Mouse (Mus musculus): ENCODE data around the gene Stap2. TPM values are rescaled to one million over a fixed set of nuclear protein-coding genes. Genes with fewer than 3 reads are reported as not detected.
A peak's percentile ranks its signal among the peaks of the same experiment; 100 is the strongest.

The Stap2 gene
- 1.8 and 2.1 TPM in 2 replicates for polyA plus RNA-seq (2016; fragmentation: Nextera tagmentation; extraction: Ambion mirVana)

DNA sequence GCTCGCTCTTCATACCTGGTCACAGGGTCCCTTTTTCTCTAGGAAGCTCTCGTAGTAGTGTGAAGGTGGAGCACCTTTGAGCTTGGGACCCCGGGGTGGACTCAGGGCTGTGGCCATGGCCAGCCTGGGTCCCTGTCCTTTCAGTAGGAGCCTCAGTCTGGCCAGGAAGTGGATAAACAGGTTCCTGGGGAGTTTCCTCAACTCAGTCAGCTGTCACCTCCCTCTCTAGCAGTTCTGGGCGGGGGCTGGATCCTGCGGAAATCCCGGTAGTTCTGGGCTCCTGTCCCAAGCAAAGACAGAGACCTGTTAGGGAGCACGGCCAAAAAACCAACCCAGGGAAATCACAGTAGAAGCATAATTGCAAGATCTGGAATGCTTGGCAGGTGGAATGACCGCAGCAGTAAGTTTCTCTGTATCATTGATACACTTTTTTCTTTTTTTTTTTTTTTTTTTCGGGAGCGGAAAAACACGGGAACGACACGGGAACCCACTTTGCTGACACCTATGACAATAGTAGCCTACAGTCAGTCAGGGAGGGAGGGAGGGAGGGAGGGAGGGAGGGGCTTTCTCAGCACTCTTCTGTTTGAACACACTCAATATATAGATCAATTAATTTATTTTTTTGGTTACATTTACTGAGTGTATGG lies at the start of gene Stap2, which contains the start of gene Mpnd:
Gene Stap2, minus strand, starts transcription at position 170 of the 647 bp plus-strand sequence.
Gene Mpnd, plus strand, starts transcription at position 297 of the 647 bp plus-strand sequence.
- Histone ChIP-seq H3K9ac (no peak within 1 kb of the TSS), H3K27me3 (replicated peaks) (peaks cover 49% of the 10 kb centered on the region), H3K27ac (no peak within 1 kb of the TSS), H3K4me2 (peak within 1 kb of the TSS; percentile 15; the same call in 1 of the 2 replicates), H3K4me1 (peaks cover 41% of the 10 kb centered on the region), H3K9me3 (replicated peaks) (0 out of 2 replicates have a peak, but pooled peaks cover 4% of the 10 kb centered on the region), H3K36me3 (no peaks in the 10 kb centered on the region), H3K4me3 (no peak within 1 kb of the TSS)
- ATAC-seq: no peak
- 23% methylated on average over 13 of the region's 13 CpGs for WGBS (ENCODE audit: insufficient replicate concordance)

DNA sequence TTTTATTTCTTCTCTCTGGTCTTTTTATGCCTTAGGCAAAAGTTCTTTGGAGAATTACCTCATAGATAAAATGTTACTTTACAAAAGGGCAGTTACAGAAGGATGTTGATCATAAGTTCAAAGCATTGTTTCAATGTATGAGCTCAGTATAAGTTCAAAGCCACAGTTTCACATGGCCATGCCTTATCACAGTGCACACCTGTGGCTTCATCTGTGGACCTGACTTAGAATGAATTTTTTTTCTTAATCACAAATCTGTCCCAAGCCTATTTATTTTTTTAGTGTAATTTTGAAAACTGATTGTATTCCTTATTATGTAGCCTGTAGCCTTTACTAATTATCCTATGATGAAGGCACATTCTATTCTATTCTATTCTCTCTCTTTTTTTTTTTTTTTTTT lies 49.6 kb upstream of the Stap2 start:
- Histone ChIP-seq H3K36me3 (peaks cover 95% of the 10 kb centered on the region), H3K4me2 (no peak overlapping the region)
- ATAC-seq: no peak

DNA sequence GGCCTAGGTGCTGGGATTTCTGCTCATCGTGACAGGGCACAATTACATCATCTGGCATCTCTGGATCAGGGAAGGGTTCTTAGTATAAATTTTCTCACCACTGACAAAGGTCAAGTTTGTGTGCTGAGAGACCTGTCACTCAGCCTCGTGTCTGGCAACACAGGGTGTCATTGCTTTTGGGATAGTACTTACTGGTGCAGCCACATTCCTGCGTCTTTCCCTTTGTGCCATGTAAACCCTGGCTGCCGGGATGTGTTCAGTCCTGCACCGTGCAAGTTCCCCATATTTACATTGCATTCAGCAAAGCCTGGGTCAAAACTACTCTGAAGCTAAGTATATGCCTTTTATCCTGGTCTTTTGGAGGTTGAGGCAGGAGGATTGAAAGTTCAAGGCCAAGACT lies 46.0 kb upstream of the Stap2 start:
- peaks cover 95% of the 10 kb centered on the region for H3K36me3 ChIP-seq
- 82% methylated on average over 5 of the region's 5 CpGs for WGBS (ENCODE audit: insufficient replicate concordance)
- no peak overlapping the region for H3K9ac ChIP-seq
- H3K4me3 ChIP-seq: no peak overlapping the region
- no peaks in the 10 kb centered on the region for H3K27me3 ChIP-seq (replicated peaks)
- ATAC-seq: no peak
- no peak overlapping the region for H3K4me2 ChIP-seq
- H3K27ac ChIP-seq: no peak overlapping the region
- H3K9me3 ChIP-seq (replicated peaks): no peaks in the 10 kb centered on the region
- H3K4me1 ChIP-seq: peaks cover 20% of the 10 kb centered on the region

More for the DNA sequence above, 49.6 kb upstream of the Stap2 start:
- H3K4me3 ChIP-seq: no peak overlapping the region
- peaks cover 20% of the 10 kb centered on the region for H3K4me1 ChIP-seq
- H3K27ac ChIP-seq: no peak overlapping the region
- H3K9me3 ChIP-seq (replicated peaks): no peaks in the 10 kb centered on the region
- H3K9ac ChIP-seq: no peak overlapping the region
- H3K27me3 ChIP-seq (replicated peaks): no peaks in the 10 kb centered on the region

DNA sequence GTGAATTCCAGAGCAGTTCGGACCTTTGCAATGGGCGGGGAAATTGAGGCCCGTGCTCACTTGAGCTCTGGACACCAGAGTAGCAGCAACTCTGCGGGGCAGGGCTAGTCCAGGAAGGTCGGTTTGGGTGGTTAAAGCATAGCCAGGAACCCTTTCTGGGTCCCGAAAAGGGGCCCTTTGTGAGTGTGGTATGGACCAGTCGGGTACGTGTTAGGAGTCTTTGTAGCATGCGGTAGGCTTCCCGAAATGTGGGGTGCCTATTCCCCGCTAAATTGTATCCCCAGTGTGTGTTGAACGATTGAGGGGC lies 35.4 kb upstream of the Stap2 start:
- H3K9me3 ChIP-seq (replicated peaks): no peaks in the 10 kb centered on the region
- peak overlapping the region; percentile 94 for H3K9ac ChIP-seq
- ATAC-seq: no peak
- WGBS (ENCODE audit: insufficient replicate concordance): 2% methylated on average over 12 of the region's 12 CpGs
- H3K36me3 ChIP-seq: peaks cover 39% of the 10 kb centered on the region
- no peaks in the 10 kb centered on the region for H3K27me3 ChIP-seq (replicated peaks)
- H3K4me2 ChIP-seq: peak overlapping the region; percentile 84
- peak overlapping the region; percentile 91 for H3K4me3 ChIP-seq
- H3K4me1 ChIP-seq: peaks cover 40% of the 10 kb centered on the region
- H3K27ac ChIP-seq: peak overlapping the region; percentile 93

DNA sequence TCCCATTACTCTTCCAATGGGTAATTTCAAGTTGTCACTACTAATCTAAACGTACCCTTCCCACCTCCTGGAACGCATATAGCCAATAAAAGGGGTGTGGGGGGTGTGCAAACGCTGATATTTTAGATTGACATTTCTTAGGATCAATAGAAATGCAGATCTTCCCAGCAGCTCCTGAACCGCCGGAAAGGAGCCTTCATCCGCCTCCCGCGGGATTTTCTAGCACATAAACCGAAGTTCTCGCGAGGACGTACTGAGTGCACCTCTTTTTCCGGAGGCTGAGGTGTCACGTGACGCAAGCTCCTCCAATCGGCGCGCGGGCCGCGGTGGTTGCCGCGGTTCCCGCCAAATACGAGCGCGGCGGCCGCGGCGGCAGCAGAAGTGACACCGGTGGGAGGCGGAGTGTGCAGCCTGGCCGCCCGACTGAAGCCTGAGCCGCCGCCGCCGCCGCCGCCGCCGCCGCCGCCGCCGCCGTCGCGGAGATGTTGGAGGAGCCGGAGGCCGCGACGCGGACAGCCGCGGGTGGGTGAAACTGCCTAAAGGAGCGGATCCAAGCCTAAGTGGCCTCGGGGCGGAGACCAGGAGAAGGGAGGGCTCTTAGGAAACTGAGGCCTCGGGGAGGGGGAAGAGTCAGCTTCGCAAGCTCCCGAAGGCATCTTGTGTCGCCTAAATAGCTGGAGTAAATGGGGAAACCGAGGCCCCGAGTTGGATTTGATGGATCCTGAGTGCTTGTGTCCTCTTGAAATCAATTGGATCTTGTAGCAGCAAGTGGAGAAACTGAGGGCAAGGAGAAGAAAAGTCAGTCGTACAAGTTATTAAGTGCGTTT lies 34.9 kb upstream of the Stap2 start, which contains the start of gene Chaf1a:
Gene Chaf1a, plus strand, starts transcription at position 410 of the 827 bp plus-strand sequence.
- Histone ChIP-seq H3K4me1 (peaks cover 45% of the 10 kb centered on the region), H3K9me3 (replicated peaks) (no peaks in the 10 kb centered on the region), H3K9ac (peak within 1 kb of the TSS; percentile 94), H3K27me3 (replicated peaks) (no peaks in the 10 kb centered on the region), H3K36me3 (peaks cover 33% of the 10 kb centered on the region), H3K27ac (peak within 1 kb of the TSS; percentile 93), H3K4me3 (peak within 1 kb of the TSS; percentile 91), H3K4me2 (peak within 1 kb of the TSS; percentile 84)
- 2% methylated on average over 68 of the region's 68 CpGs for WGBS (ENCODE audit: insufficient replicate concordance)
- peak; percentile 79 for ATAC-seq

DNA sequence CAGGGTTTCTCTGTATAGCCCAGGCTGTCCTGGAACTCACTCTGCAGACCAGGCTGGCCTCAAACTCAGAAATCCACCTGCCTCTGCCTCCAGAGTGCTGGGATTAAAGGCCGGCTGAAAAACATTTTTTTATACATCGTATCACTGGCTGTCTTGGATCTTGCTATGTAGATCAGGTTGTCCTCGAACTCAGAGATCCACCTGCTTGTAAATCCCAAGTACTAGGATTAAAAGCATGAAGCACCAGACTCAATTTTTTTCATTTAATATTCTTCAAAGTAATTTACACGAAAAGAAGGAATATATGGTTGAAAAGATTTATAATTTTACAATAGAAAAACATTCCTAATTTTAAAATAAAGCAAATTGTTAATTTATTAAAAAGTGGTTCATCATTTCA lies 34.0 kb upstream of the Stap2 start:
- Histone ChIP-seq H3K36me3 (peaks cover 31% of the 10 kb centered on the region), H3K9ac (peak overlapping the region; percentile 61), H3K27me3 (replicated peaks) (no peaks in the 10 kb centered on the region), H3K9me3 (replicated peaks) (no peaks in the 10 kb centered on the region), H3K4me2 (peak overlapping the region; percentile 84), H3K4me1 (peaks cover 54% of the 10 kb centered on the region), H3K4me3 (peak overlapping the region; percentile 91), H3K27ac (peak overlapping the region; percentile 93)
- no peak for ATAC-seq
- WGBS (ENCODE audit: insufficient replicate concordance): 62% methylated on average over 4 of the region's 4 CpGs

DNA sequence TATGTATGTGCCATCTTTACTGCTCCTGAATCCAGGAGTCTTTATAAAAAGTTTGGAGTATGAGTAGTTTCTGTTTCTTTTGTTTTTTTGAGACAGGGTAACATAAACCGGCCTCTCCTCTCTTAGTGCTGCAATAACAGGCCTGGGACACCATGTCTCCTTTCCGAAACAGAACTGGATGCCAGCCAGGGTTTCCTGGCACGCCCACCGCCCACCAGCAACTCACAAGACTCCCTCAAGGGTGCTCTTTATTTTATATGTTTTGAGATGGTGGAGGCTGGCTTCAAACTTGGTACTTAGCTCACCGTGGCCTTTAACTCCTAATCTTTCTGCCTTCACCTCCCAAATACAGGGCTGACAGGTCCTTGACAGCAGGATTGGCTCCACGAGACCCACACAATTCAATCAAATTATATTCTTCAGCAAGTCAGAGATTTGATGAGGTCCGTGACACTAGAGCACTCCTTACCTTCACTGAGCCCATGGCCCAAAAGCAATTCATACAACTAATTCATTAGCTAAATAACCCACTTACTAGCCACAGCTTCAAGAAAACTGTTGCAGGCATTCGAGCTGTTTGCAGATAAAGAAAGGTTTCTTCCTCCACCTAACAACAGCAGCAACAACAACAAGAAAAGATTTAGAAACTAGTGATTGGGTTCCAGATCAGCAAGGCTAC lies 33.3 kb upstream of the Stap2 start:
- Histone ChIP-seq H3K9ac (no peak overlapping the region), H3K36me3 (peaks cover 31% of the 10 kb centered on the region), H3K27me3 (replicated peaks) (no peaks in the 10 kb centered on the region), H3K4me3 (no peak overlapping the region), H3K27ac (0 out of 2 replicates have a peak overlapping the region, but pooled peaks have one; percentile 47), H3K4me2 (no peak overlapping the region), H3K9me3 (replicated peaks) (no peaks in the 10 kb centered on the region), H3K4me1 (peaks cover 57% of the 10 kb centered on the region)
- 79% methylated on average over 8 of the region's 8 CpGs for WGBS (ENCODE audit: insufficient replicate concordance)
- no peak for ATAC-seq

DNA sequence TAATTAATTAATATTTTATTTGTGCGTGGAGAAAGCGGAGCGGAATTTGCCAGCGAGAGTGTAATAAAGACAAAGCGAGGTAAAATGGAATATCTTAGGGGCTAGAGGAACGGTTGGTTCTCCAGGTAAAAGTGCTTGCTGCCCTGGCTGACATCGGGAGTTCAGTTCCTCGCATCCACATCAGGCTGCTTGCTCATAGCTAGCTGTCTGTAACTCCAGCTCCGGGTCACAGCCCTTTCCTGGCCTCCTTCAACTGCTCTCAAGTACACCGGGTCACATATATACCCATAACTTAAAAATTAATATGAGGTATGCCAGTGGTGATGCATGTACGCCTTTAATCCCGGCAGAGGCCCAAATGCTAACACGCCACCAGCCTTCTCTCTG lies 31.5 kb upstream of the Stap2 start:
- Histone ChIP-seq H3K9ac (peak overlapping the region; percentile 45), H3K9me3 (replicated peaks) (no peaks in the 10 kb centered on the region), H3K4me3 (peak overlapping the region; percentile 87), H3K4me1 (peaks cover 59% of the 10 kb centered on the region), H3K27ac (peak overlapping the region; percentile 18; the same call in 1 of the 2 replicates), H3K27me3 (replicated peaks) (no peaks in the 10 kb centered on the region), H3K4me2 (peak overlapping the region; percentile 71), H3K36me3 (peaks cover 32% of the 10 kb centered on the region)
- 33% methylated on average over 13 of the region's 13 CpGs for WGBS (ENCODE audit: insufficient replicate concordance)
- ATAC-seq: no peak

DNA sequence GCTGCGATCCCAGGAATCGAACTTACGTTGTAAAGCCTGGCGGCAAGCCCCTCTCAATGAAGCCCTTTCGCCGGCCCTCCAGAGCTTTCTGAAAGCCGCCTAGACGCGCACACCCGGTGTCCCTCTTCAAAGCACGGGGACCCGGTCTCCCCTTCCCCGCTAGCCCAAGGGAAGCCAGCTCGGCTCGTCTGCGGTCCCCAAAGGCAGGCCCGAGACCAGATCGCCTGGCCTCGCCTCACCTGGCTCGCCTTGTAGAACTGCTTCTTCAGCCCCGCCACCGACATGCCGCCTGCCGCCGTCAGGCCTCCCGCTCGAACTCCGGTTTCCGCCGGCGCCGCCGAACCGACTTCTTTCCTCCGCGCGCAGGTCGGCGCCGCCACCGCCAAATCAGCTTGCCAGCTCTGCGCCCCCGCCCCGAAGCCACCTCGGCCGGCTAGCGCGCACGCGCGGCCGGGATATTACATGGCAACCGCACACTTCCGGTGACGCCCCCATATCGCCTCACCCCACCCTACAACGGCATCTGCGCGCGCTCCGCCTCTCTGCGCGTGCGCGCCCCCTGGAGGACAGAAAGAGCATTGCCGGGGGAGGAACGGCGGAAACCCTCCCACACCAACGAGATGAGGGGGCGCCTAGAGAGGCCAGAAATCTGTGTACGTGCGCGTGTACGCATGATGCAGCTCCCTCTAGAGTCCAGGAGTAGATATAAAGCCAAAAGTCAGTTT lies 31.0 kb upstream of the Stap2 start, which contains the start of gene Sh3gl1:
Gene Sh3gl1, minus strand, starts transcription at position 460 of the 725 bp plus-strand sequence.
- H3K9ac ChIP-seq: peak within 1 kb of the TSS; percentile 97
- ATAC-seq: peak; percentile 87
- H3K4me3 ChIP-seq: peak within 1 kb of the TSS; percentile 87
- no peaks in the 10 kb centered on the region for H3K27me3 ChIP-seq (replicated peaks)
- under 1% methylated on average over 74 of the region's 74 CpGs for WGBS (ENCODE audit: insufficient replicate concordance)
- H3K36me3 ChIP-seq: peaks cover 33% of the 10 kb centered on the region
- peaks cover 59% of the 10 kb centered on the region for H3K4me1 ChIP-seq
- peak within 1 kb of the TSS; percentile 92 for H3K27ac ChIP-seq
- H3K4me2 ChIP-seq: peak within 1 kb of the TSS; percentile 71
- H3K9me3 ChIP-seq (replicated peaks): no peaks in the 10 kb centered on the region

DNA sequence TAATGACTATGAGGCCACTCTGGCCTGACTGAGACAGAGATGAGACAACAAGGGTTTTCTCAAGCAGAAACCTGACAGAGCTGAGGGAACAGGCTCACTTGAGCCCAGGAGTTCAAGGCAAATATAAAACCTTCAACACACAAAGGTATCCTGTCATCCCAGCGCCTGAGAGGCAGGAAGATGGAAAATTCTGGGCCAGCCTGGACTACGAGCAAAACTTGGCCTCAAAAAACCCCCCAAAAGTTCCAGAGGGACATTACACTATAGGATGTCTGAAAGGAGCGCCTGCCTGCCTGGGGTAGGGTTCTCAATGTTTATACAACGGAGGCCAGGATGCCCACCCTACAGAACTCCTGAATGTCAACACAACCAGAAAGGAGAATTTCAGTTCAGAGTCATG lies 29.8 kb upstream of the Stap2 start:
- no peak for ATAC-seq
- 59% methylated on average over 4 of the region's 4 CpGs for WGBS (ENCODE audit: insufficient replicate concordance)
- Histone ChIP-seq H3K4me3 (peak overlapping the region; percentile 87), H3K9ac (peak overlapping the region; percentile 97), H3K36me3 (peaks cover 43% of the 10 kb centered on the region), H3K9me3 (replicated peaks) (no peaks in the 10 kb centered on the region), H3K27me3 (replicated peaks) (no peaks in the 10 kb centered on the region), H3K4me1 (peaks cover 65% of the 10 kb centered on the region), H3K27ac (peak overlapping the region; percentile 92), H3K4me2 (peak overlapping the region; percentile 71)

DNA sequence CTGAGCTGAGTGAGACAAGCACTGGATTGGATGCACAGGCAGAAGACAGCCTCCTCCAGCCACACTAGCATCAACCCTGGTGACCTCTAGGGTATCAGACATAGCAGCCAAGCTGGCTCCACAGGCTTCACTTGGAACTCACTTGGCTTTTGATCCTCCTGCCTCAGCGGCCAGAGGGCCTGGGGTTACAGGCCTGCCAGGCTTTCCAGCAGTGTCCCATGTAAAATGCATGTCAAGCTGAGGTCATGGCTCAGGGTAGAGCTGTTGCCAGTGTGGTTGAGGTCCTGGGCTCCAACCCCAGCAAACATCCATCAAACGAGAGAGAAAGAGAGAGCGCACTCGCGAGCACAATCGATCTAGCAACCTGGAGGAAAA lies 29.3 kb upstream of the Stap2 start:
- Histone ChIP-seq H3K9me3 (replicated peaks) (no peaks in the 10 kb centered on the region), H3K36me3 (peaks cover 45% of the 10 kb centered on the region), H3K27ac (peak overlapping the region; percentile 92), H3K4me3 (peak overlapping the region; percentile 87), H3K9ac (peak overlapping the region; percentile 97), H3K4me1 (peaks cover 70% of the 10 kb centered on the region), H3K27me3 (replicated peaks) (no peaks in the 10 kb centered on the region), H3K4me2 (peak overlapping the region; percentile 71)
- WGBS (ENCODE audit: insufficient replicate concordance): 88% methylated on average over 6 of the region's 6 CpGs
- no peak for ATAC-seq

Data from liver, embryonic 12.5 days (tissue).